Mouse (Mus musculus): ENCODE measurements around the gene Pik3r1.

Pik3r1 gene

DNA sequence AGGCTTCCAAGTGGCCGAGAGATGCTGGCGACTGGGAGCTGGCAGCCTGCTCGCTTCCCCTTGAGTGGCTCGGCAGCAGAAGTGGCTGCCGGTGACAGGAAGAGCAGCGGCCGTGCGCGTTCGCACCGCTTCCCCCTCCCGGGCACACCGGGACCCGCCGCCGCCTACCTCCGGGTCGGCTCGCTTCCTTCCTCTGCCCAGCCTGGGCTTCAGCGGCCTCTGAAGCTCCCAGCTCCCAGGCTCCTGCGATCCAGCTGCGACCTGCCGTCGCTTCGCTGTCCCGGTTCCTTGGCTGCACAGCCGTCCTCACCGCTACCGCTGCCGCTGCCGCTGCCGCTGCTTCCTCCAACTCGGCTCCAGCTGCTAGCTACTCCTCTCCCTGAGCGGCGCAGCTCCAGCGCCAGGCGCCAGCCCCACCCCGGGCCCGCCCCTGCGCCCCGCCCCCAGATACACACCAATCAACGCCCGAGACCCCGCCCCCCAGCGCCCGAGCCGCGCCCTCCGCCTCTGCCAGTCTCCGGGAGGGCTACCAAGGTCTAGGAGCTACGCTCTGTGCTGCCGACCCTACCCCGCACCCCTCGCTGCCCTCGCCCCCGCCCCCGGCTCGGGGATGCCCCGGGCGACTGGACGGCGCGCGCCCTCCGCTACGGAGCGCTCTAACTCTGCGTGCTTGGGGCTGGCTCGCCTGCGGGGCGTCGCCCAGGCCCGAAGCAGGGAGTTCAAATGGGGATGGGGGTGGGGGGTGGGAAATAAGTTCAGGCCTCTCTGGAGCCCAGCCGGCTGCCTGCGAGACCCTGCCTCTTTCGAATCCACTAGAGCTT lies at the start of gene Pik3r1:
Gene Pik3r1 (minus strand): TSS at position 409 of the 821 bp plus-strand sequence.
- DNase-seq (ENCODE audit: low spot score in 2 of 2): peak; percentile 97

DNA sequence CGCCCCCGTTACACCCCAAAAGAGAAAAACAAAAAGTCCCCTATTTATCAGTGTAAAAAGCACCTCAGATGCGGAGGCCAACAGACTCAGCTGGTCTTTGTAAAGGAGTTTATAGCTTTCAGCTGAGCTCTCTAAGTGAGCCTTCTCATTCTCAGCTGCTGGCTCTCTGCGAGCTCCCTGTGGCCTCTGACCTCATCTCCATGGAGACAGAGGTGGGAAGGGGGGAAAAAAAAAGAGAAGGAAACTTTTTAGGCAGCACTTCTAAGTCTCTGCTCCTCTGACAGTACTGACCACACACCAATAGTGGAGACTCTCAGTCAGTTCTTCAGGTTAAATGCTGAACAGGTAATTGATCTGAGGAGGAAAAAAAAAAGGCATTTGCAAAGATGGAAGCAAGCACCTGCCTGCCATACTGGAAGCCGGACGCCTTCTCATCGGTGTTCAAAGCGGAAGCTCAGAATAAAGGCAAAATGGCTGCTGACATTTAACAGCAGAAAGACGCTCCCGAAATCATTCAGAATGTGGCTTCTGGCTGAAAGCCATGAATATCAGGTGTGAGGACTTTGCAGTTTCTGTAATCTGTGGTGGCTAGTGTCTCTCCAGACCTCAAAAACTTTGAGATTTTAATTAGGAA lies 45.4 kb upstream of the Pik3r1 start:
- no peak for DNase-seq (ENCODE audit: low spot score in 2 of 2)

DNA sequence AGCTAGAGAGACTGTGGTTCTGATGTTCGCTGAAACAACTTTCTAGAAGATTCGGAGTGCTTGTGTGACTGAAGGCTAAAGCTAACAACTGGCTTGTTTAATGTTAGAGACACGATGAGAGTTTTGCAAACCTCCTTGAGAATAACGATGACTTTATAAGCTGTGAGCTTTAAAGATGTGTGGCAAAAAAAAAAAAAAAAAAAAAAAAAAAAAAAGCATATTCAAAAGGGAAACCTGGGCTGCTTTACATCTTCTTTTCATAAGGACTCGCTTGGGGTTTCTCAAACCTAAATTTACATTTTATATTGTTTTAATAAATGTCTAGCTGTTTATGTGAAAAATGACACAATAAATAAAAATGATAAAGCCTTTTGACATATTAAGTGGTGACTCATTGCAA lies 44.3 kb upstream of the Pik3r1 start:
- DNase-seq (ENCODE audit: low spot score in 2 of 2): no peak

DNA sequence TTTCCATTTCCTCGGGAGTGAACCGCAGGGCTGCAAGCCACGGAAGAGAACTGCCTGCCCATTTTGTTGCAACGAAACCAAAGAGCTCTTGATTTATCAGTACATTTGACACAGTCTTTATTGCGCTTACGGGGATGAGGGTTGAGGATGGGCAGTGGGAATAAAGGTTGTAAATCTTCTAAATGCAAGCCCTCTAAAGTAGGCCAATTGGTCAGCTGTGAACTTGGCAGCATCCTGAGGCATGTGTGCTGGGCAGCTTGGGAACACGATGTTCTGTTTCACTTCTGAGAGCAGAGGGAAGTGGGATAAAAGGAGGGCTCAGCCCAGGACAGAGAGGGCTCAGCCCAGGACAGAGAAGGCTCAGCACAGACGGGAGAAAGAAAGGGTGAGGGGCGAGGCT lies 43.9 kb upstream of the Pik3r1 start:
- DNase-seq (ENCODE audit: low spot score in 2 of 2): no peak

DNA sequence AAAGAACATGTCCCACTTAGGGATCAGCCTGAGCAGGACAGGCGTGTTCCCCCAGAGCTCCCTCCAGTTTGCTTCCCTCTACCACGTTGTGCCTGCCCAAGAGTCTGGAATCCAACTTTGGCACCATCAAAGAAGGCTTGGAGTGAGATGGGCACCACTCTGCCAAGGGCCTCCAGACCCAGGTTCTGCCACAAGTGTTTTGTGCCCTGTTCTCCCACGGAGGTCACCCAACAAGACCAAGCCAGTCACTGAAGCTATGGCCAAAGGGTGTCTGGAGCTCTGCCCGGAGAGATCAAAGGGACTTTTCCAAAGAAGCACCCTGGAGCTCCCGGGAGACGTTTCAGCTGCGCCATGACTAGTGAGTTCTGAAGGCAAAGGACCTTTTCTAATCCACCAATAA lies 42.6 kb upstream of the Pik3r1 start:
- peak in 1 of 2 experiments; percentile 26 for DNase-seq (ENCODE audit: low spot score in 2 of 2)

DNA sequence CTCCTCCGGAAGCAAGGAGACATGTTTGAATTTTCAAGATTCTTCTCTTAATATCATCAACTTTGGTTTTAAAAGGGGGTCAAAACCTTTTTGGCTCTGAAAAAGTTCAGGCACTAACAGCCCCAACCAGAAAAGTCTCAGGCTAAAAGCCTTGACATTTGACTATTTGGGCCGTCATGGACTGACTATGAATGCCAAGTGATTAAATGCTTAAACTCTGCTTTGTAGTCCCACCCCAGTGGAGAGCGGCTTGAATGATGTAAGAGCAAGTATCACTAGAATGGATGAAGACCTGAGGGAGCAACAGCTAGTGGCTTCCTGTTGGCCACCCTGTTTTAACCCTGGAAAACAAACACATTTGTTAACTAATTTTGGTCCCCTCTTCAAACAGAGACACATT lies 41.8 kb upstream of the Pik3r1 start:
- no peak for DNase-seq (ENCODE audit: low spot score in 2 of 2)

DNA sequence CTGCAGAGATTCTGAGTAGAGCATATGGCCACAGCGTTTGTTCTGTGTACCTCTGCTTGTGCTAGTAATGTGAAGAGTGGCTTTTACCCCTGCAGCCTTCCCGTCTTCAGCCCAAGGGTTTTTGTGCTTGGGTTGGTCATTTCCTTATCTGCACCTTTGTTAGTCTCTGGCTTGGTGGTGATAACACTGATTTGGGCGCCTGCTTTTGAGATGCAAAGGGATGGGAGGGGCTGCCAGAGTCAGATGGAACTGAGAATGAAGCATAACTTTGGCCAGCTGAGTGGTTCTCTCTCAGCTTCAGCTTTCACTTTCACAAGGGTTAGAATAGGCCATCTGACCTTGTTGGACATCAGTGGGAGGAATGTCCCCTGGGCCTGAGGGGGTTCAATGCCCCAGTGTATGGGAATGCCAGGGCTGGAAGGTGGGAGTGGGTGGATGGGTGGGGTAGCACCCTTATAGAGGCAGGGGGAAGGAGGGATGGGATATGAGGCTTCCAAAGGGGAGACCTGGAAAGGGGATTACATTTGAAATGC lies 37.6 kb upstream of the Pik3r1 start:
- DNase-seq (ENCODE audit: low spot score in 2 of 2): no peak

DNA sequence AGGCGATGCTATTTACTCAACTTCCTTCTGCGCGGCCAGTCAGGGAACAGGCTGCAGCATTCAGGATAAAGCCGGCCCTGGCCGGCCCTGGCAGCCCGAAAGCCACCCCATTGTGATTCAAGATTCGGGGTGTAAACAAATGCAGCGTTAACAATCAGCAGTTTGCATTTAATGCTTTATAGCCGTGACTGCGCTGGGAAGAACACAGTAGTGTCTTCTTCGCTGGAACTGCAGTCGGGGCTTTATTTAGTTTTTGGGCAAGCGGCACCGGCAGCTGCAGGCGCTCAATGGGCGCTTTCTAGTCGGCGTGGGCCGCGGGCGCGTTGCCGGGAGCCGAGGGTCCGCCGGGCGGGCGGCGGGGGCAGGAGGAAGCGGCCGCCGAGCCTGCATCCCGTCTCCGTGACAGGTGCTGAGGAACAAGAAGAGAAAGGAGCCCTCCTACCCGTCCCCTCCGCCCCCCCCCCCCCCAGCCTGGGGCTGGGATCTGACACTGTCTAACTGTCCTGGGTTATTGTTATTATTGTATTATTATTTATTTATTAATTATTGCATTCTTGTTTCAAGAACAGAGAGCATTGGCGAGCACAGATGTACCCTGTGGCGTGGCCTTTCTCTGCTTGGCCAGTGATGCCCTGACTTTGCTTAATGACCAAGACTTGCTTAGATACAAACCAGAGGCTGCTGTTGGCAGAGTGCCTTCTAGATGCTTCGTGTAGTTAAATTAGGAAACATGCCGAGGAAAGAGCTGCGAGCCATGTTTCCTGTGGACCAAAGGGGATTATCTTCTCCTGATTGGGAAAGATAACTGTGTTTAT lies 33.6 kb upstream of the Pik3r1 start:
- peak; percentile 46 to 81 for DNase-seq (ENCODE audit: low spot score in 2 of 2)

DNA sequence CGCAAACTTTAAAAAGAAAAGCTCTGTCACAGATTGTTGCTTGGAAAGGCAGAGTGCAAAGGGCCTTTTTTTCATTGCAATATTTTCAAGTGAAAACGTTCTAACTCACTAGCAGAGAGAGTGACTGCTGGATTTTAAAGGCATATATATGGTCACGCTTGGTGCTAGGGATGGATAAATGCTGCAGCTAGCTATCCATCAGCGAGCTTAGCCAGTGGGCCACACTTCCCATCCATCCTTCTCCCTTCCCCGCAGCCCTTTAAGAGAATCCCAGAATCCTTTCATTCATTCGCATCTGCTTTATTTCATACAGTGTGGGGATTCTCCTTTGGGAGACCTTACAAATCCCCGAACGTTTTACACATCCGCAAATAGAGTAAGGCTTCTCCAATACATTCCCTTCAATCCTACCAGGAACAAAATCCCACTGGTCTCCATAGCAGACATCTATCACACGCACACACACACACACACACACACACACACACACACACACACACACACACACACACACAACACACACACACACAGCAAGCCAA lies 32.9 kb upstream of the Pik3r1 start:
- DNase-seq (ENCODE audit: low spot score in 2 of 2): no peak

DNA sequence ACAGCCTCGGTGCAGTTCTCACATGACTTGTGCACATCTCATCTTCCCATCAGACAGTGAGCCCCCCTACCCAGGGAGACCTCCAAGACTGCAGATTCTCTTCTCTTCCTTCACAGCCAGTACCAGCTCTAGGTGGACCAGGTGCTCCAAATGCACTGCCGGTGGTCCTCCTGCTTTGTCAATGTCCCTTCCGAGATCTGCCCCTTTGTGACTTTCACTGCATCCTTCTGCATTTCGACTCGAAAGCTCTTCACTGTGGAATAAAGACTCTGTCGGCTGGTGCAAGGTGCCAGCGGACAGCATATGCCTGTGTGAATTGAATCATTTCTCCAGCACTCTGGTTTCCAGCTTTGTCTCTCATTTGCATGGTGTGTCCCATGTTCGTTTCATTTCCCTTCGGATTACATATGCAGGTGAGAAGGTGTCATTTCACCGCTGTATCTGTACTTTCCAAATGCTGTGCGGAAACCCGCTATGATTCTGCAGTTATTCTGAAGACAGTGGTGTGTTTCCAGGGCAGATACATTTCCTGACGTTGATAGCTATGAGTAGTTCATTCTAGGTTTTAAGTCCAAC lies 32.1 kb upstream of the Pik3r1 start:
- DNase-seq (ENCODE audit: low spot score in 2 of 2): no peak

DNA sequence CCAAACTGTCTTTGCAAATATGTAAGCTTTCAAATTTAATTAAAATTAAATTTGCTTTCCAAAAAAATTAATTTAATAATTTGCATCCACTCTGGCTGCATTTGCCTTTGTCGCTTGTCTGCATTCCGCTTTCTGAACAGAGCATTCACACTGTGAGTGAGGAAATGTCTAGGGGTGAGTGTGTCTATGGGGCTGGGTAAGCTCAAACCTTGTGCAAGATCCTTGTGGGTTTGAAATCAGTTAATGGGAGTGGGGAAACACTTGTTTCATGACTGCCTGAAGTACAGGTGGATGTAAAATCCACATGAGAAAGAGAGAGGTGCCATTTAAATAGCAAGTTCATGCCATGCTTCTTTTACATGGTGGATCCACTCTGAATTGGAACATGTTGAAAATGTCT lies 31.3 kb upstream of the Pik3r1 start:
- no peak for DNase-seq (ENCODE audit: low spot score in 2 of 2)

DNA sequence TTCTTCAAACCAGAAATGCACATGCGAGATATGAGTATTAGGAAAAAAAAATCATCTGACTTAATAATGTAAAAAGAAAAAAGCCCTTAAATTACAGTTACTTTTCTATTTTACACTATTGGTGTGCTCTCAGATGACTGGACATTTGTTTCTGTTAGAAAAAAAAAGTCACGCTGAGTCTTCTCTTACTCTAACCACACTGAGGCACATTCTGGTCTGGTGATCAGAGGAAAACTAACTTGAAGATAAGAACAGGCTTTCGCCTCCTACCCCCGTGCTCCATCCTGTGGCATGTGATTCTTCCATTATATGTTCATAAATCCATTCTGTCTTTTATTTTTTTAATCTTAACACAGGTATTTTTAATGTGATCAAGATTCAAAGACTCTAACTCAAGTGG lies 30.5 kb upstream of the Pik3r1 start:
- DNase-seq (ENCODE audit: low spot score in 2 of 2): no peak

DNA sequence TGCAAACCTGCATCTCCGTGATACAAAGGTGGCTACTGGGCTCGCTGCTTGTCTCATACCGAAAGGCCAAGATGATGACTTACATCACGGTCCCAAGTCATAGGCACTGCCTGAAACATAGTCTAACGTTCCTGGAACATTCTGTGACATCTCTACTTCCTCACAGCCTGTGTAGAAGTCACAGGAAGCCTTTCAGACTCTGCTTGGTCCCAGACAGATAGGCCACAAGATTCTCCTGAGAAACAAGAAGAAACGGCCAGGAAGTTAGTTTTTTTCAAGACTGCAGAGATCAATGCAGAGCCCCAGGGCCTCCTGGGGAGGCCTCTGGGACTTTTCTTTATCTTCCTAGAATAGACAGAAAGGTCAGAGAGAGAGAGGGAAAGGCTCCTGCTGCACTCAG lies 29.0 kb upstream of the Pik3r1 start:
- DNase-seq (ENCODE audit: low spot score in 2 of 2): no peak

DNA sequence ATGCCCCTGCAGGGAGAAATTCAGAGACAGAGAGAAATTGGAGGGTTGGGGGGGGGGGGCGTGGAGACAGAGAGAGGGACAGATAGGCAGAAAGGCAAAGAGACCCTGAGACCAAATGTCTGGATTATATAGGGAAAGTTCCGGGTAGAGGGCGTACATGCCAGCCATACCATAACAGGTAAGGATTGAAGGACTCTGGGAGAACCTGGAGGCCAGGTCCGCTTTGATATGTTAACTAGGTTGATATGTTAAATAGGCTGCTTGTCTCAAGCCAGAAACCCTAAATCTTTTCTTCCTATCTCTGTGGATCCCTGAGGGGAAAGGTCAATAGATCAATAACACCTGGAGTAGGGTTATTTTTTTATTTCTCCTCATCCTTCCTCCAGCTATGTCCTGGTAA lies 17.7 kb upstream of the Pik3r1 start:
- no peak for DNase-seq (ENCODE audit: low spot score in 2 of 2)

DNA sequence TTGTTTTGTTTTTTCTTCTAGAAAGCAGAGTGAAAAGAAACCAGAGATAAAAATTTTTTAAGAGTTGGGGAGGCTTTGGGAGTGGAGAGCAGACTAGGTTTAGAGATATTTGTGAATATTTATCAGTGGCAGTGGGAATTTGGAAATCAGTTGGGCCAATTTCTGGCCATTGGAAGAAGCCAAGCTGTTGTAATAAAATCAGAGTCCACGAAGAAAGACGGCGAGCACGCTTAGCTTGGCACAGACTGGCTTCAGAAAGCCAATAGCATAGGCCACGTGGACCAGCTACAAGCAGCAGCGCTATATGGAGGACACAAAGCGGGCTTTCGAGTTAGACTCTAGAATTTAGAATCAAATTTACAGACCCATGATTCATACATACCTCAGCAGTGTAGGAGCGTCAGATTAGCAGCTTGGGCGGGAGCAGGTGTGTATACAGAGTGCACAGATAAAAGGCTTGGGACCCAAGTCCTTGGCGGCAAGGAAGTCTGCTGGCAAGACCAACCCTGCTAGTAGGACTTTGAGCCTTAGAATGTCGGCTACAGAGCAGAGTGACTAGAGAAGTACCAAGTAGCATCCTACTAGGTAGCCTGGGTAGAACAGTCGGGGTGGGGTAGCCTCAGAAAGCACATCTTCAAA lies 16.8 kb upstream of the Pik3r1 start:
- no peak for DNase-seq (ENCODE audit: low spot score in 2 of 2)

DNA sequence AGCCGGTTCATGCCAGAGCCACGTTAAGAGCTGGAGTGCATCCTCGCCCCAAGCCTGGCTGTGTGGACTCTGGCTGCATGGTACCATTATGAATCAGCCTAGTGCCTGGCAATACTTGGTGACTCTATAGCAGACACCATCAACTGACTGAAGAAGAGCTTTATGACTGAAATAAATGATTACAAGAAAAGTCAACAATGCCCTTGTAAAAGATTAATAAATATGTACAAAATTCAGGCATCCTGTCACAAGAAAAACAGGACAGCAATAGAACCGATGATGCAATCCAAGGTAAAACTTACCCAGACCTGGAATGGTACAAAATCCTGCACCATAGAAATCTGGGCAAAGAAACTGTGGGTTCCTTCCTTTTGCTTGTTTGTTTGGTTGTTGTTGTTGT lies 11.0 kb upstream of the Pik3r1 start:
- no peak for DNase-seq (ENCODE audit: low spot score in 2 of 2)

DNA sequence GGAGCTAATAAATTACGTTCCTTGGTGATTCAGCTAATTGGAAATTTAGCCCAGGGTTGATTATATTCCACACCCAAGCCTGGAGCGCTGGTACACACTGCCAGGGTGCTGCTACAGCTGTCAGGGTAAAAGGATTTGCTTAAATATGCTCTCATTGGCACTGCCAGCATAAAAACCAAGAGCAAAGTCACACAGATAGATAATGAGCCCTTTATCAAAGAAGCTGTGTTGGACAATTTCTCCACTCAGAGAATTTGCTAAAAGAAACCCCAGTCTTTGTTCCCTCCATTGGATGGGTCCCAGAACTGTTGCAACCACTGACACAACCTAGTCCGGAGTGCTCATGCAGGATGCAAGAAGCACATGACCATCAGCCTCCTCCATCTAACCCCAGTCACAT lies 9.8 kb upstream of the Pik3r1 start:
- no peak for DNase-seq (ENCODE audit: low spot score in 2 of 2)

DNA sequence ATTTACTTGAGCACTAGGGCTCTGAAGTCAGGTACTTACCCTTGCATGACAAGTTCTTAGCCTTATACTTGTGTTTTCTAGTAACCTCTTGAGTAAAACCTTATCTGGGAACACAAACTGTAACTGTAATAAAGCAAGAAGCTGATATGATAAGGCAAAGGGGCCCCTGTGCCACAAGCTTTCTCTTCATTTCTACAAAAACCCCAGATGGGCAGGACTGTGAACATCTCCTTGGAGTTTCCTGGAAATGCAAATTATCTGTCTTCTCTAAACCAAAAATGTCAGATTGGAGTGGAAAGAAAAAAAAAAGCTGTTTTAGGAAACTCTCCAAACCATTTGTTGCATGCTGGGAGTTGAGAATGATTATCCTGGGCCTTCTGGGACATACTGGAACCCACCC lies 3.1 kb upstream of the Pik3r1 start:
- no peak for DNase-seq (ENCODE audit: low spot score in 2 of 2)

DNA sequence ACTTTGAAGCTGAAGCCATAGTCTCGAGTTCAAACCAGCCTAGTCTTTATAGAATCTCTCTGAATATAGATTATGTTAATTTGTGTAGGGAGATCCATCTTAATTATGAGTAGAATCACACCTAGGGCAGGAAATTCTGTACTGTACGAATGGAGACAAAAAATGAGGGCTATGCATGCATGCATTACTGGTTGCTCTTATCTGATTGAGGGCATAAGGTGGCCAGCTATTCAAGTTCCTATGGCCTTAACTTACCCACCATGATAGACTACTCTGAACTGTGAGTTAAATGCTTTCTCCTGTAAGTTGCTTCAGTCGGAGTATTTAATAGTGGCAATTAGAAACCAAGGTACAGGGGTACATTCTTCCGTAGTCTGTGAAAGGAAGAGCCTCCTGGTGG lies 1.9 kb upstream of the Pik3r1 start:
- DNase-seq (ENCODE audit: low spot score in 2 of 2): no peak

DNA sequence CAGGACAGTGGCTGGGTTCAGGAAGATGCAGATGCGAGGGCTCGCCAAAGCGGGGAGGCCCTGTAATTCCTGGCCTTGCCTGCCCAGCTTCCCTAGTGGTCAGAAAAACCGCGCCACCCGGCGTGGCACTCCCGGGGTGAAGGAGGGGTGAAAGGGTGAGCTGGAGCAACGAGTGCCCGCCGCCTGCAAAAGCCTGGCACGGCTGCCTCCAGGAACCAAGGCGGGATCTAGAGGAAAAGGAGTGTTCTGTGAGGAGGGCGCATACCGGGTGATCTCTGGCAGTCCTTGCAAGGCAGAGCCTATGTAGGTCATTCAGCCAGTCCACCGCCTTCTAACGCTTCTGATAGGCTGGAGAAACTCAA lies 594 bp upstream of the Pik3r1 start:
- DNase-seq (ENCODE audit: low spot score in 2 of 2): peak; percentile 35 to 59
